Mouse (Mus musculus) heart, embryonic 15.5 days (tissue): ENCODE results near the gene Zfp873. TPM values are rescaled to one million over a fixed set of nuclear protein-coding genes. Genes with fewer than 3 reads are reported as not detected.
A peak's percentile ranks its signal among the peaks of the same experiment; 100 is the strongest.
"Not testable (repeated sequence)": the region's sequence is repeated elsewhere in the genome, so short reads cannot be mapped to it uniquely, and the experiment has no call there.

Experiments
- ATAC-seq: fragments of 200-750 bp; cut with Nextera tagmentation; replicated peaks from 2 replicates; pipeline ENCODE4 v1.8.0; 2017; ENCODE audit warnings: low read depth, moderate TSS enrichment; ENCODE audit not compliant: insufficient number of reproducible peaks, insufficient read depth, low FRiP score
- H3K27ac ChIP-seq: fragments of 300-500 bp; sonication (generic); 2 replicates; pipeline ENCODE4 v1.5.1; 2015; ENCODE audit warnings: mild to moderate bottlenecking, inconsistent platforms
- H3K27me3 ChIP-seq: fragments of 300-500 bp; sonication (generic); 2 replicates; pipeline ENCODE4 v1.6.1; 2015; ENCODE audit warnings: inconsistent platforms
- H3K36me3 ChIP-seq: fragments of 300-500 bp; sonication (generic); 2 replicates; pipeline ENCODE4 v1.6.1; 2015; ENCODE audit warnings: mild to moderate bottlenecking, inconsistent platforms
- H3K4me1 ChIP-seq: fragments of 300-500 bp; sonication (generic); replicated peaks from 2 replicates; pipeline ENCODE4 v1.6.1; 2015; ENCODE audit warnings: inconsistent platforms
- H3K4me2 ChIP-seq: fragments of 300-500 bp; sonication (generic); 2 replicates; pipeline ENCODE4 v1.6.1; 2015; ENCODE audit warnings: inconsistent platforms, mild to moderate bottlenecking, moderate library complexity
- H3K4me3 ChIP-seq: fragments of 300-500 bp; sonication (generic); 2 replicates; pipeline ENCODE4 v1.5.1; 2015; ENCODE audit warnings: mild to moderate bottlenecking, inconsistent platforms
- H3K9ac ChIP-seq: fragments of 300-500 bp; sonication (generic); 2 replicates; pipeline ENCODE4 v1.6.1; 2015; ENCODE audit warnings: mild to moderate bottlenecking, inconsistent platforms
- H3K9me3 ChIP-seq: fragments of 300-500 bp; sonication (generic); replicated peaks from 2 replicates; pipeline ENCODE4 v1.6.1; 2016; ENCODE audit warnings: inconsistent platforms
- WGBS: fragments of 180-500 bp; shearing (Covaris S2); methylation state at CpG from one replicate; pipeline ENCODE4 v1.1.7; 2015; ENCODE audit warnings: mixed read lengths; 5-methylcytosine and 5-hydroxymethylcytosine counted together
- polyA plus RNA-seq: library from polyadenylated mRNA; unstranded; fragments of >200 nt; fragmentation: Nextera tagmentation; extraction: Ambion mirVana; gene quantifications from 2 replicates; pipeline ENCODE4 v1.2.1, GENCODE M21; 2015

The Zfp873 gene
- polyA plus RNA-seq, result 9.5 and 10.8 TPM in 2 replicates

DNA sequence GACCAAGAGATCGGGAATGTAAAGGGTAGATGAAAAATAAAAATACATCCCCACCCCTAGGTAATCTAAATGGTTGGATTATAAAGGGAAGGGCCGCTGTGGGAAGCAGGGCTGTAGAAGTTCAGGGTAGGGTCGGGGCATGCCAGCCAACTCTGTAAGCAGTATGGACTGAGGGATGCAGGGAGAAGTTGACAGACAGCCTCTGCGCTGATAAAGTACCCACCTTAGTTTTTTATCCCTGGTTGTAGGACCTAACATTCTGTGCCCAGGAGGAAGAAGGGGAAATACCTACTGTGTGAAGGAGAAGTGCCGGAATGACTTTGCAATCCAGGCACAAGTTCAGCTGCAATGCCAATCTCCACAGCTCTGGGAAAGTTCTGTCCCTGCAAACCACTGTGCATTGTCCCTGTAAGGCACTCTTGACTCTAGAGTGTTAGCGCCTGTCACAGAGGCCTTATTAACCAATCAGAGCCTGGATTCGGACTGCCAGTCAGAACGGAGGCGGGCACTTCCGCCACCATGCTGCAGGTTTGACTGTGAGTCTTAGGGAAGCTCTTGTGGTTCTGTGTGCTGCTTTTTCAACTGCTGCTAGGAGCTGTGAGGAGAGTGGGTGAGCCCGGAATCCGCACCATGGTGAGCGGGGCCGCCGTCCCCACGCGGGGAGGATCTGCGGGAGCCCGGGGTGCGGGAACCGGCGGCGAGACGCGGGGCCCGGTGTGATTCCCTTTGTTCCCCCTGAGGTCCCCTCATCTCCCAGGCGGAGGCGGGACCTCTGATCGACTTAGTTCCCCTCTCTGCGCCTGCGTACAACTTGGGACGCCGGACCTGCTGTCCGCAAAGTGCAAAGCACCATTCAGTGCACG lies at the start of gene Zfp873:
Gene Zfp873, plus strand, starts transcription at position 527 of the 863 bp plus-strand sequence.
- Histone ChIP-seq H3K4me2 (peak within 1 kb of the TSS; percentile 64), H3K4me3 (peak within 1 kb of the TSS; percentile 73), H3K9ac (peak within 1 kb of the TSS; percentile 72), H3K27ac (peak within 1 kb of the TSS; percentile 96), H3K36me3 (peaks cover 15% of the 10 kb centered on the region; the same call in 1 of the 2 replicates), H3K9me3 (peaks cover 21% of the 10 kb centered on the region; the same call in 1 of the 2 replicates), H3K4me1 (peaks cover 5% of the 10 kb centered on the region), H3K27me3 (no peaks in the 10 kb centered on the region)
- WGBS, result 8% methylated on average over 35 of the region's 35 CpGs
- peak; percentile 98 for ATAC-seq

DNA sequence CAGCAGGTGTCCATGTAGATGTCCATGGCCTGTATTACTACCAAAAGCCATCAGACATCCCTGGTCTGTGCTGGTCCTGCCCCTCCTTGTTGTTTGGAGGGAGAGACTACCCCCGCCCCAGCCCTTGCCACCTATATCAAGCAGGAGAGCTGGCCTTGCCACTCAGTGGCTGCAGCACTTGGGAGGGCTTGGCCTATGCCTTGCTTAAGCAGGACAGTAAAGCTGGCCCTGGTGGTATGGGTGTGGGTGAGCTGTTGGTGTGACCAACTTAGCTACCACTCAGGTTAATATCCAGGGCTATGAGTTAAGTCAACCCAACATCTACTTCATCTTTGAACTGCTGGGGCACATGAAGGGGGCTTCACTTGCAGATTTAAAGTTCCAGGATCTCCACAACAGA lies 44.7 kb upstream of the Zfp873 start:
- not testable (repeated sequence) for H3K4me2 ChIP-seq, H3K27ac ChIP-seq, H3K4me1 ChIP-seq, ATAC-seq, H3K9ac ChIP-seq, H3K9me3 ChIP-seq, H3K27me3 ChIP-seq, H3K4me3 ChIP-seq
- H3K36me3 ChIP-seq, result peaks cover 15% of the 10 kb centered on the region; the same call in 1 of the 2 replicates
- WGBS, result 77% methylated on average over 1 of the region's 1 CpGs

DNA sequence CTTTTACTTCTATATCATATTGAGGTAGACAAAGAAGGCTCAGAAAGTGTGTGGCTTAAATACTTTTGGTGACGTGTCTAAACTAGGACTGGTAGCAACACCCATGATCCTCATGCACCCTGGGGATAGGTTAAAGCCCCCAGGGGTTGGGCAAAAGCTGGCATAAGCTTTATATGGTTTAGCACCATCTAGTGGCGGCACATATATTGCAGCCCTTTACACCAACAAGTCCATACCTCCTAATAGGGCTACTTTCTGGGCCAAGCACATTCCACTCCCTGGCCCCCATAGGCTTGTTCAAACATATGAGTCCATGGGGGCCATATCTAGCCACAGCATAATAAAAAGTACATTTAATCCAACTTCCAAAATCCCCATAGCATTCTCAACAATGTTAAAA lies 43.1 kb upstream of the Zfp873 start:
- H3K9me3 ChIP-seq, H3K27me3 ChIP-seq, ATAC-seq, H3K4me1 ChIP-seq, H3K4me3 ChIP-seq, H3K4me2 ChIP-seq, H3K9ac ChIP-seq, H3K27ac ChIP-seq: not testable (repeated sequence)
- 42% methylated on average over 2 of the region's 2 CpGs for WGBS
- peaks cover 19% of the 10 kb centered on the region for H3K36me3 ChIP-seq

DNA sequence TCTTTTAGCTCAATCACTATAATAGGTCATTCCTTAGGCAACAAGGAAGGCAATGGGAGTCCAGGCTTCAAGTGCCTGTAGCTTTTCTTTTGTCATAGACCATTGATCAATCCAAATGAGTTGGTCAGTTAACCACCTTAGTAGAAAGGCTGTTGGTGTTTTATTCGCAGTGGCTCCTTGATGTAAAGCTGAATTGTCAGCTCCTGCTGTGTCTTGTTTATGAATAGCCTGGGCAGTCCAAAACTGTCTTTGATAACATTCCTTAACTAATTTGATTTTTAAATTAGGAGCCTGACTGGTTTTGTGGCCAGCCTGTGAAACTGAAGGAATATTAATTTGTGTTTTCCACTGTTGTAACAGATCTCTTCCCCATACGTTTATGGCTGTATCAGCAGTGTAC lies 5.7 kb upstream of the Zfp873 start:
- Histone ChIP-seq H3K27me3 (no peaks in the 10 kb centered on the region), H3K4me1 (peaks cover under 1% of the 10 kb centered on the region; the same call in 1 of the 2 replicates), H3K27ac (no peak overlapping the region), H3K36me3 (no peaks in the 10 kb centered on the region), H3K4me2 (no peak overlapping the region), H3K4me3 (no peak overlapping the region), H3K9me3 (no peaks in the 10 kb centered on the region), H3K9ac (no peak overlapping the region)
- ATAC-seq, result no peak
- WGBS, result 65% methylated on average over 2 of the region's 2 CpGs

DNA sequence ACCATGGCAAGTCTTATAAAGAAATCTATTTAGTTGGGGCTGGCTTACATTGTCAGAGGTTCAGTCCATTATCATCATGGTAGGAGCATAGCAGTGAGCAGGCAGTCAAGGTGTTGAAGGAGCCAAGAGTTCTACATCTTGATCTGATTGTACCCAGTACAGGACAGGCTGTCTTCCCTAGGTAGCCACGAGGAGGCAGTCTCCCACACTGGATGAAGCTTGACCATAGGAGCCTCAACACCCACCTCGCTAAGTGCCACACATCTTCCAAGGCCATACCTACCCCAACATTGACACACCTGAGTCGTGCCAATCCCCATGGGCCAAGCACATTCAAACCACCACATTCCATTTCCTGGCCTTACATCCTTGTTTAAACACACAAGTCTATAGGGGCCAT lies 1.3 kb upstream of the Zfp873 start:
- WGBS, result 80% methylated on average over 3 of the region's 3 CpGs
- no peak overlapping the region for H3K4me2 ChIP-seq
- peaks cover 11% of the 10 kb centered on the region; the same call in 1 of the 2 replicates for H3K36me3 ChIP-seq
- no peak overlapping the region for H3K4me3 ChIP-seq
- H3K4me1 ChIP-seq, result peaks cover 5% of the 10 kb centered on the region
- H3K9ac ChIP-seq, result no peak overlapping the region
- no peaks in the 10 kb centered on the region for H3K27me3 ChIP-seq
- H3K9me3 ChIP-seq, result 0 out of 2 replicates have a peak, but pooled peaks cover 12% of the 10 kb centered on the region
- no peak overlapping the region for H3K27ac ChIP-seq
- no peak for ATAC-seq

DNA sequence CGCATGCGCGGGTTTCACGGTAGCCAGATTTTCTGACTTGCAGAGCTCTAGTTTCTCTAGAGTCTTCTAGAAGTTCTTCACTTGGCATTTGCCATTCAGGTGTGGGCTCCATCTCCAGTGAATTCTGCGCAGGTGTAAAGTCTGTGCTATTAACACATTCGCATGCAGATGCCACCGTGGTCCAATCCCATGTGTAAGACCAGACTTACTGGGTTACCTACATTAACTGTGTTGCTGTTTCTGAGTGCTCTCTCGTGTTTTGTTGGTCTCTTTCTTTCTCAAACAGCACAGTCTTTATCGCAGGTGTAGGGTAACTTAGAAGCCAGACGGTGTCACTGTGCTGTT lies 509 bp downstream of the Zfp873 start:
- WGBS, result 23% methylated on average over 10 of the region's 10 CpGs
- not testable (repeated sequence) for ATAC-seq, H3K4me1 ChIP-seq, H3K27me3 ChIP-seq
- peak overlapping the region; percentile 73 for H3K4me3 ChIP-seq
- H3K9ac ChIP-seq, result peak overlapping the region; percentile 72
- H3K36me3 ChIP-seq, result peaks cover 18% of the 10 kb centered on the region; the same call in 1 of the 2 replicates
- peak overlapping the region; percentile 64 for H3K4me2 ChIP-seq
- peaks cover 21% of the 10 kb centered on the region; the same call in 1 of the 2 replicates for H3K9me3 ChIP-seq
- H3K27ac ChIP-seq, result peak overlapping the region; percentile 96

DNA sequence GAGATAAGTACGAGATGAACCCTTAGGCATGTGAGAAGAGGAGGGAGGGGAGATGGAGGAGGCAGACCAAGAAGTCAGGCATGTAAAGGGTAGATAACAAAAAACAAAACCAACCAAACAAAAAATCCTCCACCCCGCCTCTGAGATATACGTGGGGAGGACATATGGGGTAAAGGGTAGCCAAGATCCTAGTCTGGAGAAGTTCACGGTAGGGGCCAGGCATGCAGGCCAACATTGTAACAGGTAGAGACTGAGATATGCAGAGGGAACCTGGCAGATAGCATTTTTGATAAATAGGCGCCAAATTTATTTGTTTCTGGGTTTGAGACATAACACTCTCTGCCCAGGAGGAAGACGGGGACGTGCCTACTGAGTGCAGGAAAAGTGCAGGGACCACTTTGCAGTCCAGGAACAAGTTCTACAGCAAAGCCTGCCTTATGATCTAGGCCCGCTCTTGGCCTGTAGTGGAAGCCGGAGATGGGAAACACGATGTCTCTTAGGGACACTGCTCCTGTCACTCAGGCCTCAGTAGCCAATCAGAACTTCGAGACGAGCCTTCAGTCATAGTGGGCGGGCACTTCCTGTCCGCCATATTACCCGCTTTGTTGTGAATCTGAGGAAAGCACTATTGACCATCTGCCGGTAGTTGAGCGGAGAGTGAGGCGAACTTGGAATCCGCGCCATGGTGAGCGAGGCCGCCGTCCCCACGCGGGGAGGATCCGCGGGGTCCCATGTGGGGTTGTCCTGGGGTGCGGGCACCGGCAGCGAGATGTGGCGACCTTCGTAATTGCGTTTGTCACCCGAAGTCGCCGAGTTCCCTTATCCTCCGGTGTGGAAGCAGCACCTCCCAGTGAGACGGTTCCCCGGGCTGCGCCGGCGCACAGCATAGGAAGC lies 35.1 kb downstream of the Zfp873 start, which contains the start of gene BC024063:
Gene BC024063, plus strand, starts transcription at position 626 of the 894 bp plus-strand sequence.
- WGBS, result 16% methylated on average over 42 of the region's 42 CpGs
- not testable (repeated sequence) for H3K9me3 ChIP-seq, H3K36me3 ChIP-seq, H3K27me3 ChIP-seq, H3K4me1 ChIP-seq
- ATAC-seq, result peak; percentile 93
- Histone ChIP-seq H3K4me2 (peak within 1 kb of the TSS; percentile 58), H3K27ac (peak within 1 kb of the TSS; percentile 82), H3K4me3 (peak within 1 kb of the TSS; percentile 62), H3K9ac (peak within 1 kb of the TSS; percentile 66)

DNA sequence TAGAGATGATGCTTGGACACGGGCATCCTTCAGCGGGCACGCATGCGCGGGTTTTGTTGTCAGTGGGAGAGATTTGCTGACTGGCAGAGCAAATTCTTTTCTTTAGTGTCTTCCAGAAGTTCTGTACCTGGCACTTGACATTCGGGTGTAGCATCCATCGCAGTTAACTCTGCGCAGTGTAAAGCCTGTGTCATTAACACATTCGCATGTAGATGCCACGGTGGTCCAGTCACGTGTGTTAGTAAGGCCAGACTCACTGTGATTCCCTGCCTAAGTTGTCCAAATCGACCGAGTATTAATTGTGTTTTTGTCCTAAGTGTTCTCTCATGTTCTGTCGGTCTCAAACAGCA lies 35.7 kb downstream of the Zfp873 start:
- peak overlapping the region; percentile 66; the same call in 1 of the 2 replicates for H3K9ac ChIP-seq
- H3K9me3 ChIP-seq, result not testable (repeated sequence)
- WGBS, result 16% methylated on average over 14 of the region's 14 CpGs

More for the DNA sequence above, 35.7 kb downstream of the Zfp873 start:
- not testable (repeated sequence) for H3K4me1 ChIP-seq, ATAC-seq, H3K36me3 ChIP-seq, H3K27me3 ChIP-seq
- Histone ChIP-seq H3K4me2 (peak overlapping the region; percentile 58), H3K27ac (peak overlapping the region; percentile 82), H3K4me3 (peak overlapping the region; percentile 62)

Other genes starting within 250 kb of the Zfp873 start
- 1.2 and 2.2 TPM in 2 replicates for gene Gm4767, start 235.9 kb upstream of the Zfp873 start, polyA plus RNA-seq
- gene Gm32687, start 184.2 kb upstream of the Zfp873 start, polyA plus RNA-seq, result 4.8 and 6.1 TPM in 2 replicates
- 1.4 and 2.5 TPM in 2 replicates for gene Zfp781, start 117.6 kb upstream of the Zfp873 start, polyA plus RNA-seq
- gene BC024063, start 35.2 kb downstream of the Zfp873 start, polyA plus RNA-seq, result 2.4 and 2.7 TPM in 2 replicates
- gene AU041133, start 79.9 kb downstream of the Zfp873 start, polyA plus RNA-seq, result 3.8 and 4.5 TPM in 2 replicates
- gene Zfp938, start 193.2 kb downstream of the Zfp873 start, polyA plus RNA-seq, result 11.0 and 13.0 TPM in 2 replicates